Mouse (Mus musculus): ENCODE results near the gene Gm34653.
"Not testable (repeated sequence)": the region's sequence is repeated elsewhere in the genome, so short reads cannot be mapped to it uniquely, and the experiment has no call there.

Gene Gm34653

DNA sequence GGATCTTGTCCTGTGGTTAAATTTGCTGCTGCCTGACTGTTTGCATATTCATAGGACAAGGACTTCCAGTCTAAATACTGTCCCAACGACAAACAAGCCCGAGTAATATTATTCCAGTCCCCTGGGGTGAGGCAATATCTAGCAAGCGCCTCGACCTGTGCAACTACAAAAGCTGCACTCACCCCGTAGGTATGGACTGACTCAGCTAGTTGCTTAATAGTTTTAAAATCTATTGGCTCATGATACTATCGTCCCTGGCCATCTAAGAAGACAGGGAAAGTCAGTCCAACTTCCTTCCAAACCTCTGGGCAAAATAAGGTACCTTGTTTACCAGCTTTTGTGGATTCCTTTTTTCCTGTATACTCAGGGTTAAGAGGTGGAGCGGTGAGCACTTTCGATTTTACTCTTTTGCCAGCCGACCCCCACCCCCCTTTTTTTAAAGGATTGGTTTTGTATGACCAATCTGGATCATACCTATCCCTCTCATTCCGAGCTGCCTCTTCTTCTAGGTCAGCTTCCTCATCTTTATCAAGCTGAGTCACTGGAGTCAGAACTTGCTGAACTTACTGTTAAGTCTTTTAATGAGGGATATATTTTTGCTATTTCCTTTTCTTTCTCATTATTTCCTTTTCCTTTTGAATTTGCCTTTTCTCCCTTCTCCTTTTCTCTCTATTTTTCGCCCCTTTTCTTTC lies at the start of gene Gm34653:
Gm34653 (plus strand) TSS at position 242 of the 692 bp plus-strand sequence.
- DNase-seq (ENCODE audit: low read depth, low spot score): not testable (repeated sequence)

DNA sequence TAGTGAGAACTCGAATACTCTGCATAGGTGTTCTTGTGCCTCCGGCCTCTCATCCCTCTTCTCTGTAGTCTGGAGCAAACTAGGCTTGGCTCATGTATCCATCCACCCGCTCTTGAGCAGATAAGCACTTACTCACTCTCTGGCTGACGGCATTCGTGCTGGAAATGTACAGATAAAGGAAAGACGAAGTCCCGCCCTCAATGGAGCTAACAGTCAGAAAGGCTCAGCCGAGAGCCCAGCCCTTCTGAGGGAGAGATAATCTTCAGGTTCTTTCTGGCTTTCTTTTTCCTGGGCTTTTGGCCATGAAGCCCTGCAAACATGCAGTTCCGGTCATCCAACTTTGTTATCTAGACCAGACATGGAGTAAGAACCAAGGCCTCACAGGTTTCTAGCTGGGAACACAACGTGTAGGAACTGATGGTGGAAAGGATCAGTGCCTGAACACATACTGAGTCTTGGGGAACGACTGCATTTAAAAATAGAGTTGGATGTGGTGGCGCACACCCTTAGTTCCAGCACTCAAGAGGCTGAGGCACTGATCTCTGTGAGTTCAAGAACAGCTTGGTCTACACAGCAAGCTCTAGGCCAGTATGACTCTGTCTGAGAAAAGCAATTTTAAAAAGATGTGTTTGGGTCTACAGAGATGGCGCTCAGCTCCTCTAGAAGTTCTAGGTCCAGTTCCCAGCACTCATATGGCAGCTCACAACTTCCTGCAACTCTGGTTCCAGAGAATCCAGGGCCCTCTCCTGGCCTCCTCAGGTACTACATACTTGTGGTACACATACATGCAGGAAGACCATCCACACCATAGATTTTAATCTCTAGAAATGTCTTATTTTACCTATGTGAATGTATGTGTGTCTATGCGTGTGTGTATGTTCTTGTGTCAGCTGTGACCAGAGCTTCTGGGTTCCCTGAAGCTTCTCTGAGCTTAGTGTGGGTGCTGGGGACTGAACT lies 49.5 kb upstream of the Gm34653 start:
- DNase-seq (ENCODE audit: low read depth, low spot score): peak; percentile 24

DNA sequence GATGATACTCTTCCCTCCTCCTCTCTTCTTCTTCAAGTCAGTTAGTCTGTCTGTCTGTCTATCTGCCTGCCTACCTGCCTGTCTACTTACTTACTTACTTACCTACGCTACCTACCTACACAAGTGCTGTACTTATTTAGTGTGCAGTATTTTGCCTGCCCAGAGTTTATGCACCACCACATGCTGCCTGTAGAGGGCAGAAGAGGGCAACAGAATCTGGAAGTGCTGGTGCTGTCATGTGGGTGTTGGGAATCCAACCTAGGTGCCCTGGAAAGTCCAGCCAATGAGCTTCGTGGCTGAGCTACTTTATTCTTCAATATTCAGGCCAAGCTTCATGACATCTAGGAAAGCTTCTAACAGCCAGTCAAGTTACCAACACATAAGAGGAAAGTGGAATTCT lies 48.7 kb upstream of the Gm34653 start:
- peak; percentile 74 for DNase-seq (ENCODE audit: low read depth, low spot score)

DNA sequence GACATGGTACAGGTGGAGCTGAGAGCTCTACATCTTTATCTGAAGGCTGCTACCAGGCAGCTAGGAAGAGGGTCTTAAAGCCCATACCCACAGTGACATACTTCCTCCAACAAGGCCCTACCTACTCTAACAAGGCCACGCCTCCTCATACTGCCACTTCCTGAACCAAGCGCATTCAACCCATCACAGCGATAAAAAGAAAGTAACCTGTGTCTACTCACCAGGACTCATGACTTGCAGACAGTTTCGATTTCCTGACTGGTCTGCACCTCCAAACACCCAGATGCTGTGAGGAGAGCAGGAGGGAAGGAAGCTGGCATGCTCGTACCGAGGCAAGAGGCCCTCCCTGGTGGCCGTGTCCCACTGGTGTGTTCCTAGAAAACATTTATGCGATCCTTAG lies 42.5 kb upstream of the Gm34653 start:
- no peak for DNase-seq (ENCODE audit: low read depth, low spot score)

DNA sequence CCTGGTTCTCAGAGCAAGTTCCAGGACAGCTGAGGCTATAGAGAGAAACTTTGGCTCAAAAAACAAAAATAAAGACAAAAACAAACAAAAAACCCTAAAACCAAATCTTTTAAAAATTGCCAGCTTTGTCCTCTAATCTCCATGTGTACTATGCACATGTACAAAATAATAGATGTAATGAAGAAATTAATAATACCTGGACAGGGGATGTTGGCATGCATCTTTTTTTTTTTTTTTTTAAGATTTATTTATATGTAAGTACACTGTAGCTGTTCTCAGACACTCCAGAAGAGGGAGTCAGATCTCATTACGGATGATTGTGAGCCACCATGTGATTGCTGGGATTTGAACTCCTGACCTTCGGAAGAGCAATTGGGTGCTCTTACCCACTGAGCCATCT lies 40.3 kb upstream of the Gm34653 start:
- DNase-seq (ENCODE audit: low read depth, low spot score): not testable (repeated sequence)

DNA sequence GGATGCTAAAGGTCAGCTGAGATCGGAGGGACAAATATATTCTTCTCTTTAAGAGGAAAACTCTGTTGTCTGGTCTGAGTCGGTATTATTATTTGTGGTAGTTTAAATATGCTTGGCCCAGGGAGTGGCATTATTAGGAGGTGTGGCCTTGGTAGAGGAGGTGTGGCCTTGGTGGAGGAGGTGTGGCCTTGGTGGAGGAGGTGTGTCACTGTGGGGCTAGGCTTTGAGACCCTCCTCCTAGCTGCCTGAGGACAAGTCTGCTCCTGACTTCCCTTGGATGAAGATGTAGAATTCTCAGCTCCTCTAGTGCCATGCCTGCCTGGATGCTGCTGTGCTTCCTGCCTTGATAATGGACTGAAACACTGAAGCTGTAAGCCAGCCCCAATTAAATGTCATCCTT lies 38.3 kb upstream of the Gm34653 start:
- DNase-seq (ENCODE audit: low read depth, low spot score): peak; percentile 33

DNA sequence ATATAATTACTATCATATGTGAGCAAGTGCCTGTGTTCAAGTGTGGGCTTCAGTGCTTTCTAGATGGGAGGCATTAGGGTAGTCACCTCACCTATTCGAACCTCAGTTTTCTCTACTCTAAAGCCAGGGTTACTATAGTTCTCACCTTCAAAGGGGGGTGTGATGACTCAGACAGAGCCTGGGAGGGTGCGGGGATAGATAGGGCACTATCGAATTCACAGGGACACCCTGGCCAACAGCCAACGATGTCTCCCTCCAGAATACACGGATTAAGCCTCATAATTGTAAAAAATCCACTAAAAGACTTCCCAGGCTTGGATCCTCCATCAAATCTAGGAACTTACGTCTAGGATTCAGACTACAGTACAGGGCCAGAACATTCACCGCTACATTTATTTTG lies 37.4 kb upstream of the Gm34653 start:
- no peak for DNase-seq (ENCODE audit: low read depth, low spot score)

DNA sequence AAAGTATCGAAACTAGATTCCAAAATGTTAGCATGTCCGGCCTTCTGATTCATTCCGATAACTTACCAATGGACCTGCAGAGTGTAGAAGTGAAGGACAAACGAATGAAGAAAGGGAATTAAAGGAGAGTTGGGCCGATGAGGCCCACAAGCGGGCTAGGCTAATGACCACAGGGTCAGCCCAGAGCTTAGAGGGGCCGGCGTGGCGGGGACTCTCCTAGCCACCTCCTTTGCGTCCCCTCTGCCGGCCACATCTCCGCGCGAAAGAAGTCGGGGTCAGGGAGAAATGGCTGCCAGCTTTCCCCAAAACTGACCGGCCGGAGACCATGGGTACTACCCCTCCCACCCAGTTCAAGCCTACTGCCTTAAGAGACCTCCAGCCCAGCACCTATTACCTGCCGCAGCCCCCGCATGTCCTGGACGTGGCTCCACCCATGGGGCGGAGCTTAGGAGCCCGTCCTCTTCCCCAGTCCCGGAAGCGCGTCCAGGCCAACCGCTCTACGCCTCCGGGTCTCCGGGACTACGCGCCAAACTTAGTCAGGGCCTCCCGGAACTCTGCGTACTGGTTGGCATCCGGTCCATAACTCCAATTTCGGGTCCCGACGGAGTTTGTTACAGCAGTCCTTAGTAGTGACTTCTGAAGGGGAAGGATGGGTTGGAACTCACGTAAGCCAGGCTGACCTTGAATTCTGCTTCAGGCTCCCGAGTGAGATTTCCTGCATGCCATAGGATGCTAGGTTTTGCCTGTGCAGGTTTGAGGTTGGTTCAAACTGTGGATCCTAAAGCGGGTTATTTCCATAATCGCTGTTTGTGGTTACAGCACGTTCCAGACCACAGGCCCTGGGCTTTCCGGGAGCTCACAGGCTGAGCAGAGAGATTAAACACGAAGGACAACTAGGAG lies 33.2 kb upstream of the Gm34653 start, which contains the start of gene Rabepk:
Rabepk (minus strand) TSS at position 556 of the 900 bp plus-strand sequence.
- peak; percentile 86 for DNase-seq (ENCODE audit: low read depth, low spot score)

DNA sequence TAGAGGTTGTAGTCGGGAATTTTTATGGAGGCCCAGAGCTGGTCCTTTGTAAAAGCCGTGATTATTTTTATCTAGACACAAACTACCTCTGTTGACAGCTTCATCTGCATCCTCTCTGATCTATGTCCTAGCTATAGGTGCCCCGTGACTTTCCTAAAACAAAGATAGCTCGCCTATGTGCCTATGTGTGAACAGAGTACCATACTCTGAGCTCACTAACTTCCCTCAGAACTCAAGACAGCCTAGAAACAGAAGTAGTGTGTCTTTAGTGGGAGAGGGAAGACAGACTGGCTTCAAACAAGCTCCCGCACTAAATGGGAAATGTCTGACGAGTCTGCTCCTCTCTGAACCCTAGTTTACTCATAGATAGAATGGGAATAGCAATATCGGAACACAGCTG lies 32.4 kb upstream of the Gm34653 start:
- DNase-seq (ENCODE audit: low read depth, low spot score): no peak

DNA sequence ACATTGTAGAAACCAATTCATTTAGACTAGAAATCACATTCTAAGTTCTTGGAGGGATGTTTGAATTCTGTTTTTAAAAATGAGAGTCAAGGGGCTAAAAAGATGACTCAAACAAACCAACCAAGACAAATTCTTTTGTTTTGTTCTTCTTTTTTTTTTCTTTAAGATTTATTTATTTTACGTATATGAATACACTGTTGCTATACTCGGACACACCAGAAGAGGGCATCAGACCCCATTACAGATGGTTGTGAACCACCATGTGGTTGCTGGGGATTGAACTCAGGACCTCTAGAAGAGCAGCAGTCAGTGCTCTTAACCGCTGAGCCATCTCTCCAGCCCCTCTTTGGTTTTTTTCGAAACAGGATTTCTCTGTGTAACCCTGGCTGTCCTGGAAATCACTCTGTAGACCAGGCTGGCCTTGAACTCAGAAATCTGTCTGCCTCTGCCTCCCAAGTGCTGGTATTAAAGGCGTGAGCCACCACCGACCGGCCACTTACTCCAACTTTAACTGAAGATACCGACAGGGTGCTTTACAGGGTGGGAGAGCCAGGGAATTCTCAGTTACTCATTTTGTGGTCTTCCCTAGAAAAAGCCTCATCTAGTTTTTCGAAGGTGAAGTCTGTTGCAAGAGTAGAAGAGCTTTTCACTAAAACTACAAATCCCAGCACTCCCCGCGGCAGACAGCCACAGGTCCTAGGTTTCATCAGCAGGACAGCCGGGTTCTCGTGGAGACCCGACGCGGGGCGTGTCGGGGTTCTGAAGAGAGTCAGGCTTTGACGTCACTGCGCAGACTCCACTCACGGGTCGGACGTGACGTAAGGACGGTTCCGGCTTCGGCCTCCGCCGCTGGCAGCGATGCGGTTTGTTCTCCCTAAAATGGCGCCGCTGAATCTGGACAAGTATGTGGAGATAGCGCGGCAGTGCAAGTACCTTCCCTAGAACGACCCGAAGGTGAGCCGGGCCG lies 31.0 kb upstream of the Gm34653 start:
- DNase-seq (ENCODE audit: low read depth, low spot score): peak; percentile 99

DNA sequence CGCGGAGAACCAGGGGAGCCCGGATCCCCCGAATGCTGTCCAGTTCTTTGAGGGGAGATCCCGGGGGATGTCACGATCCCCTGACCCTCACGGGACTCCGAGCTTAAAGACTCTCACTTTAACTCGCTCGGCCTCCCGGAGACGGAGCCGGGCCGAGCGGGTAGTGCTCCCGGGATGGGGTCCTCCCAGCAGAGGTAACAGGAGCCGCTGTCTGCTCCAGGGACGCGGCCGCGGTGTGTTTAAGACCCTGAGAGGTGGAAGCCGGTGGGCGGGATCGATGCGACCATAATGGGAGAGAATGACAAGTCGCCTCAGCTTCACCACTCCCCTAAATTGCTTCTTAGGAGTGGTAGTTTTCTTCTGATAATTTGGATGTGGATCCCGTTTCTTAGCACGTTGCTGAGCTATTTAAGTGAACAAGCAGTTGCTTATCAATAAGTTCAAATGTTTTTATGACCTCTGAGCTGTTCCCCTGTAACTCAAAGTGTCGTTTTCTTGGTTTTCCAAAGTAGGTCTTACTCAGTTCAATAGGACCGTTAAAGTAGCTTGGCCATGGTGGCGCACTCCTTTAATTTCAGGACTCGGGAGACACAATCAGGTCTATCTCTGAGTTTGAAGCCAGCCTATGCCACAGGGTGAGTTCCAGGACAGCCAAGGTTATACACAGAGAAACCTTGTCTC lies 30.1 kb upstream of the Gm34653 start:
- DNase-seq (ENCODE audit: low read depth, low spot score): not testable (repeated sequence)

GRCm38 (mm10) chr2:34803746-34804145 lies 29.1 kb upstream of the Gm34653 start:
- DNase-seq (ENCODE audit: low read depth, low spot score): no peak

DNA sequence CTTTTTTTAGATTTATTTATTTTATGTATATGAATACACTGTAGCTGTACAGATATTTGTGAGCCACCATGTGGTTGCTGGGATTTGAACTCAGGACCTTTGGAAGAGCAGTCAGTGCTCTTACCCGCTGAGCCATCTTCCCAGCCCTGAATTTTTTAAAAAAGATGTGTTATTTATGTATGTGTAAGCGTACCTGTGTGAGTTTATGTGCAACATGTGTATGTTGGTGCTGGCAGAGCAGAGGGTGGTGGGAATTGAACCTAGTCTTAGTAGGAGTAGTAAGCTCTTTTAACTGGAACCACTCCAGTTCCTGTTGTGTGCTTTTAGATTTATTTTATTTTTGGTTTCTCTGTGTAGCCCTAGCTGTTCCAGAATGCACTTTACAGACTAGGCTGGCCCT lies 28.6 kb upstream of the Gm34653 start:
- DNase-seq (ENCODE audit: low read depth, low spot score): no peak

DNA sequence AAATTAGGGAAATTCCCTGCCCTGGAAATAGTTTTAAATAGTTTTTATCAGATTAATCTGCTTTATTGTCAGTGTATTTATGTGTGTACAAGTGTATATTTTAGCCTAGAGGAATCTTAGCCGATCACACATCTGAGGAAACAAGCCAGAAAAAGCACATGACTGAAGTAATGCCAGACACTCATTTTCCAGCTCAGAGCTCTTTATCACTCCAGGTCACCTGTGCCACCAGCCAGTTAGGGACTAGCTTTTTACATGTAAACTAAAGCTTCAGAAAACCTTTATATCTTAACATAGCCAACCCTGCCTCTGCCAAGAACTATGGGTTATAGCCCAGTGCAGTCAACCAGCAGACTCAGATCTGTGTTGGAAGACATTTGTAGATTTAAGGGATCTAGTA lies 28.0 kb upstream of the Gm34653 start:
- no peak for DNase-seq (ENCODE audit: low read depth, low spot score)

GRCm38 (mm10) chr2:34805364-34805950 lies 27.4 kb upstream of the Gm34653 start:
- DNase-seq (ENCODE audit: low read depth, low spot score): no peak

GRCm38 (mm10) chr2:34808057-34808456 lies 24.8 kb upstream of the Gm34653 start:
- no peak for DNase-seq (ENCODE audit: low read depth, low spot score)

DNA sequence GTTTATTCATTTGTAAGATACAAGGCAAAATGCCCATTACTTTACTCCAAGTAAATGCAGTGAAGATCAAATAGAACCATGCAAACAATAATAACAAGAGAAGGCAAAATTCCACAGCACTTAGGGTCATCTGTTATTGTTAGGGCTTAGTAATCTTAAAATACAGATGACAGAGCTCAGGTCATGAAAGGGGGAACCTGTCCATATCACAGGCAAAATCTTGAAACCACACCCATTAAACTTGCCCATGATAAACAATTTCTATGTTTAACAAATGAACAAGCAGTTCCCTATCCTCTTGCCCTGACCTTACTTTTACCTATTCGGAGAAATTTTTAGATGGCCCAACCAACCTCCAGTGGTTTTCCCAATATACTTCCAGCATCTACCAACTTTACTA lies 23.2 kb upstream of the Gm34653 start:
- DNase-seq (ENCODE audit: low read depth, low spot score): no peak

DNA sequence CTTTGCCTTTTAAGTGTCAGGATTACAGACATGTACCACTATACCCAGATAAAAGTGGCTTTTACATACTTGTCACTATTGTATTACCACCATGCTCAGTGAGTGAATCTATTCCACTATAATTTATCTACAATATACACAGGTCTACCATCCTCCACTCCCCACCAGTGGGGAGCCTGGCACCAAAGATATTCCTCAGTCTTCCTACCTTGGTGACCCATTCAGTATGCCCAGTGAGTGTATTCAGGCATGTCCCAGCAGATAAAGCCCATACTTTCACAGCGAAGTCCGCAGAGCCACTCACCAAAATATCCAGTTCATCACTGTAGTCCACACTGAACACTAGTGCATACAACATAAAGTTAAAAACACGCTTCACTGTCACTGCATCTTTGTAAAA lies 22.0 kb upstream of the Gm34653 start:
- no peak for DNase-seq (ENCODE audit: low read depth, low spot score)

GRCm38 (mm10) chr2:34812706-34813105 lies 20.1 kb upstream of the Gm34653 start:
- DNase-seq (ENCODE audit: low read depth, low spot score): no peak

DNA sequence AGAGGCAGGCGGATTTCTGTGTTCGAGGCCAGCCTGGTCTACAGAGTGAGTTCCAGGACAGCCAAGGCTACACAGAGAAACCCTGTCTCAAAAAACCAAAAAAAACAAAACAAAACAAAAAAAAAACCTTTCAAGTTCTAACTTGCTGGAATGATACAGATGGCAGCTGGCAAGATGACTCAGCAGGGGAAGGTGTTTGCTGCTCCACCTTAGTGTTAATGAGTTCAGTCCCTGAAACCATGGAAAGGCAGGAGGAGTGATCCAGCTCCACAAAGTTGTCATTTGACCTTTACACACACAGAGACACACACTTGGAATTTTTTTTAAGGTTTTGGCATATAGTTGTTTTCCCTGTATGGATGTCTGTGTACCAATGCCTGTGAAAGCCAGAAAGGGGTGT lies 16.9 kb upstream of the Gm34653 start:
- DNase-seq (ENCODE audit: low read depth, low spot score): peak; percentile 29

Data from ES-CJ7 (cell line).